Mouse (Mus musculus) myocyte (in vitro differentiated cells): Measurements from ENCODE around the gene Helz.

Experiments
- MYOD1 ChIP-seq, 3 experiments: IDR thresholded peaks; one replicate each; pipeline ENCODE4 v1.6.1; 2011; ENCODE audit warnings: control low read depth in 2 of 3, low read depth in 2 of 3, mild to moderate bottlenecking in 2 of 3, moderate library complexity in 1 of 3; ENCODE audit not compliant: insufficient read length in 2 of 3, control insufficient read depth in 1 of 3
- MYOG ChIP-seq, 3 experiments: IDR thresholded peaks; one replicate each; pipeline ENCODE4 v1.6.1; 2011; ENCODE audit warnings: control low read depth in 2 of 3, low read depth in 2 of 3, mild to moderate bottlenecking in 2 of 3; ENCODE audit not compliant: insufficient read length in 2 of 3, control insufficient read depth in 1 of 3, insufficient read depth in 1 of 3
- POLR2A ChIP-seq: IDR thresholded peaks from one replicate; pipeline ENCODE4 v1.6.1; 2011; ENCODE audit warnings: low read depth, mild to moderate bottlenecking, control low read depth, moderate library complexity; ENCODE audit not compliant: insufficient read length
- POLR2AphosphoS2 ChIP-seq: IDR thresholded peaks from one replicate; pipeline ENCODE4 v1.6.1; 2011; ENCODE audit warnings: low read depth, control low read depth; ENCODE audit not compliant: insufficient read length
- REST ChIP-seq: IDR thresholded peaks from one replicate; pipeline ENCODE4 v1.6.1; 2011; ENCODE audit warnings: mild to moderate bottlenecking, control low read depth, moderate library complexity; ENCODE audit not compliant: insufficient read depth, insufficient read length
- TCF12 ChIP-seq: IDR thresholded peaks from one replicate; pipeline ENCODE4 v1.6.1; 2011; ENCODE audit warnings: mild to moderate bottlenecking, control low read depth; ENCODE audit not compliant: poor library complexity, insufficient read depth, severe bottlenecking
- USF1 ChIP-seq: IDR thresholded peaks from one replicate; pipeline ENCODE4 v1.6.1; 2011; ENCODE audit warnings: low read depth, mild to moderate bottlenecking, control low read depth, moderate library complexity

DNA sequence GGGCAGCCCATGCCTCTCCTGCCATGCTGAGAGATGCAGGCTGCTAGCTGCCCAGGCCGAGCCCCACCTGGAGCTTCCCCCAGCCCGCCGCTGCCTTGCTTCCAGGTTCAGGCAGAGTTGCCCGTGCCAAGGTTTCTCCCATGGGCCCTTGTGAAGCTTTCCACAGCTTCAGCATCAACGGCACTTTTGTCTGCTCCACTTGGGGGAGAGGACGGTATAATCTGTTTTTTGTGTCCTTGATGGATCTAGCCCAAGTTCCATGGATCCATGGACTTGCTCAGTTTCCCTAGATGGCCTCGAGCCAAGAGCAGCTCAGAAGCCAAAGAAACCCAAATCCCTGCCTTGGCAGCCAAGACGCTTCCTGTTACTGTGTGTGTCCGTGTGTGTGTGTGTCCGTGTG is 34.7 kb upstream of the Helz start:
- no peak for TF ChIP-seq MYOG (IDR thresholded peaks at IDR 0.05; ENCODE audit: control insufficient read depth in 1 of 3, insufficient read depth in 1 of 3, insufficient read length in 2 of 3, low read depth in 2 of 3)
- no peak for TF ChIP-seq MYOD1 (IDR thresholded peaks at IDR 0.05; ENCODE audit: control insufficient read depth in 1 of 3, insufficient read length in 2 of 3, low read depth in 2 of 3)
- TF ChIP-seq POLR2A, result no peak
- TF ChIP-seq USF1, result no peak
- TF ChIP-seq TCF12, result no peak
- TF ChIP-seq REST, result no peak
- no peak for TF ChIP-seq POLR2AphosphoS2
